Mouse (Mus musculus) heart, embryonic 16.5 days (tissue): ENCODE results near the gene 9130409I23Rik. TPM values are rescaled to one million over a fixed set of nuclear protein-coding genes. Genes with fewer than 3 reads are reported as not detected.

Experiments used
- polyA plus RNA-seq: library from polyadenylated mRNA; unstranded; fragments of >200 nt; fragmentation: Nextera tagmentation; extraction: Ambion mirVana; gene quantifications from 2 replicates; pipeline ENCODE4 v1.2.1, GENCODE M21; 2015

Gene 9130409I23Rik
- polyA plus RNA-seq, 1 experiment from 2014 or later: 0.12 TPM

Other genes starting within 250 kb of the 9130409I23Rik start
- 1,475 and 1,571 TPM in 2 replicates for gene H3f3a, start 237.3 kb upstream of the 9130409I23Rik start, polyA plus RNA-seq
- gene Sde2, start 200.1 kb upstream of the 9130409I23Rik start, polyA plus RNA-seq: 22.2 and 28.6 TPM in 2 replicates
- 0.06 and 0.08 TPM in 2 replicates for gene Lefty2, start 158.1 kb upstream of the 9130409I23Rik start, polyA plus RNA-seq
- gene Pycr2, start 146.9 kb upstream of the 9130409I23Rik start, polyA plus RNA-seq: 55.1 and 60.6 TPM in 2 replicates
- 1.1 and 1.5 TPM in 2 replicates for gene Lefty1, start 116.2 kb upstream of the 9130409I23Rik start, polyA plus RNA-seq
- gene Tmem63a, start 108.9 kb upstream of the 9130409I23Rik start, polyA plus RNA-seq: 11.2 and 14.8 TPM in 2 replicates
- 10.3 and 11.3 TPM in 2 replicates for gene Ephx1, start 30.3 kb upstream of the 9130409I23Rik start, polyA plus RNA-seq
- 15.5 and 16.4 TPM in 2 replicates for gene Nvl, start 93.0 kb downstream of the 9130409I23Rik start, polyA plus RNA-seq
- gene Cnih4, start 93.5 kb downstream of the 9130409I23Rik start, polyA plus RNA-seq: 149 and 164 TPM in 2 replicates
- gene Wdr26, start 160.8 kb downstream of the 9130409I23Rik start, polyA plus RNA-seq: 22.7 and 24.3 TPM in 2 replicates